Mouse (Mus musculus) limb, embryonic 13.5 days (tissue): ENCODE data around the gene Prm2. TPM values are rescaled to one million over a fixed set of nuclear protein-coding genes. Genes with fewer than 3 reads are reported as not detected.

Experiments
- ATAC-seq: fragments of 200-750 bp; cut with Nextera tagmentation; 2 replicates; pipeline ENCODE4 v1.8.0; 2017; ENCODE audit warnings: low read depth, moderate number of reproducible peaks, moderate TSS enrichment; ENCODE audit not compliant: low FRiP score
- H3K27ac ChIP-seq: fragments of 300-500 bp; sonication (generic); 2 replicates; pipeline ENCODE4 v1.5.1; 2015; ENCODE audit warnings: inconsistent platforms, mild to moderate bottlenecking, moderate library complexity
- H3K27me3 ChIP-seq: fragments of 300-500 bp; sonication (generic); 2 replicates; pipeline ENCODE4 v1.6.1; 2015; ENCODE audit warnings: mild to moderate bottlenecking, inconsistent platforms
- H3K36me3 ChIP-seq: fragments of 300-500 bp; sonication (generic); 2 replicates; pipeline ENCODE4 v1.6.1; 2015; ENCODE audit warnings: inconsistent platforms, mild to moderate bottlenecking, moderate library complexity
- H3K4me1 ChIP-seq: fragments of 300-500 bp; sonication (generic); 2 replicates; pipeline ENCODE4 v1.6.1; 2015; ENCODE audit warnings: inconsistent platforms
- H3K4me2 ChIP-seq: fragments of 300-500 bp; sonication (generic); replicated peaks from 2 replicates; pipeline ENCODE4 v1.6.1; 2015; ENCODE audit warnings: inconsistent platforms, mild to moderate bottlenecking, moderate library complexity
- H3K4me3 ChIP-seq: fragments of 300-500 bp; sonication (generic); 2 replicates; pipeline ENCODE4 v1.5.1; 2015; ENCODE audit warnings: moderate library complexity, mild to moderate bottlenecking, inconsistent platforms
- H3K9ac ChIP-seq: fragments of 300-500 bp; sonication (generic); 2 replicates; pipeline ENCODE4 v1.6.1; 2015; ENCODE audit warnings: mild to moderate bottlenecking, inconsistent platforms
- H3K9me3 ChIP-seq: fragments of 300-500 bp; sonication (generic); 2 replicates; pipeline ENCODE4 v1.6.1; 2016; ENCODE audit warnings: inconsistent platforms
- WGBS: fragments of 180-500 bp; shearing (Covaris S2); methylation state at CpG from one replicate; pipeline ENCODE4 v1.1.7; 2015; 5-methylcytosine and 5-hydroxymethylcytosine counted together
- polyA plus RNA-seq: library from polyadenylated mRNA; unstranded; fragments of >200 nt; fragmentation: Nextera tagmentation; extraction: Ambion mirVana; gene quantifications from 2 replicates; pipeline ENCODE4 v1.2.1, GENCODE M21; 2015

Gene Prm2
- polyA plus RNA-seq, 1 experiment from 2014 or later: not detected

DNA sequence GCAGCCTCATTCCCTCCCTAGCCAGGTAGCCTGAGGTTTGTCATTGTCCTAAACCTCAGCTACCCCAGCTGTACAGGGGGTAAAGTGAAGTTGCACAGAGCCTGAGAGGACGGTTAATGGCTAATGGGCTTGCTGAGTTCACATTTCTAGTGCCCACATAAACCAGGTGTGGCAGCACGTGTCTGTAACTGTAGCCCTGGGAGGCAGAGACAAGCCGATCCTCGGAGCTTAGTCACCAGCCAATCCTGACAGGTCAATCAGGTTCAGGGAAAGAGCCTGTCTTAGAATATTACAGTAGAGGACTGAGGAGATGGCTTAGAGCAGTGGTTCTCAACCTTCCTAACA is 32.5 kb upstream of the Prm2 start:
- no peaks in the 10 kb centered on the region for H3K36me3 ChIP-seq
- H3K4me1 ChIP-seq: peaks cover 25% of the 10 kb centered on the region
- 0 out of 2 replicates have a peak, but pooled peaks cover under 1% of the 10 kb centered on the region for H3K9me3 ChIP-seq
- ATAC-seq: no peak
- H3K27me3 ChIP-seq: no peaks in the 10 kb centered on the region
- 42% methylated on average over 4 of the region's 4 CpGs for WGBS
- H3K27ac ChIP-seq: no peak overlapping the region
- H3K4me2 ChIP-seq: no peak overlapping the region
- H3K4me3 ChIP-seq: no peak overlapping the region
- no peak overlapping the region for H3K9ac ChIP-seq

- WGBS: 78% methylated on average over 7 of the region's 7 CpGs
- Histone ChIP-seq H3K9me3 (0 out of 2 replicates have a peak, but pooled peaks cover 3% of the 10 kb centered on the region), H3K9ac (no peak overlapping the region), H3K4me3 (no peak overlapping the region), H3K27ac (no peak overlapping the region), H3K36me3 (no peaks in the 10 kb centered on the region), H3K27me3 (no peaks in the 10 kb centered on the region), H3K4me2 (no peak overlapping the region), H3K4me1 (peaks cover 25% of the 10 kb centered on the region)
- ATAC-seq: no peak
Measured at GRCm38 (mm10) chr16:10827766-10828460, 32.0 kb upstream of the Prm2 start.

DNA sequence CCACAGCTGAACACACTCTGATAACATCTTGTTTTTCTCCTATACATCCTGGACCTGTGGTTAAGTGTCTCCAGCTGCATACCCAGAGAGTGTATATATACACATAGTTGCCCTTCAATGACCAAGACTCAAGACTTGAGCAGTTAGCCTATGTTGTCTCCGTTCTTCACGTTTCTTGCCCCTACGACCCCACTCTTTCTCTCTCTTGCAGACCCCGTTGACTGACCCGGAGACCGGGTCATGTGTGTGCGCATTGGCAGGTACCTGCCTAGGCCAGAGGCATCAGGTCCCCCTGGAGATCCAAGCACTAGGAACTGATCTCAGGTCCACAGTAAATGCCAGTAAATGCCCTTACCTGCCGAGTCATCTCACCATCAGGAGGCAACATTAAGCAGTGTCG is 31.3 kb upstream of the Prm2 start:
- Histone ChIP-seq H3K27me3 (no peaks in the 10 kb centered on the region), H3K27ac (no peak overlapping the region), H3K4me3 (no peak overlapping the region), H3K4me1 (peaks cover 25% of the 10 kb centered on the region), H3K9ac (no peak overlapping the region), H3K36me3 (no peaks in the 10 kb centered on the region), H3K9me3 (0 out of 2 replicates have a peak, but pooled peaks cover 3% of the 10 kb centered on the region), H3K4me2 (no peak overlapping the region)
- 93% methylated on average over 9 of the region's 9 CpGs for WGBS
- no peak for ATAC-seq

DNA sequence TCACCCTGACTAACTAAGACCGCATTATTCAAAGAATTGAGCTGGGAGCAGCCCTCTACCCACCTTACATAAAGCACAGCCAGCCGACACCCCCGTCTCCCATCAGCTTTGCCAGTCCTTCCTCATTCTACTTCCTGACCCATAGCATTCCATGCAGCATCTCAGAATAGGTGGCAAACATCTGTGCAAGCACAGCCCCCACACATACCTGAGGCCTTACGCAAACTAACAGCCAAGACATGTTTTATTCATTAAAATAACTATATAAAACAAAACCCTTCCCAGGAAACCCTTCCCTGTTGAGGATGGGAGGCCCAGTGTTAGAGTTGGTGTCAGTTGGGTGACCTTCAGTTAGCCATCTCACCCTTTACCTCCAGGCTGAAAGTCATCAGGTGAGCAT is 29.9 kb upstream of the Prm2 start:
- Histone ChIP-seq H3K4me1 (peaks cover 33% of the 10 kb centered on the region), H3K27me3 (no peaks in the 10 kb centered on the region), H3K9ac (no peak overlapping the region), H3K27ac (peak overlapping the region; percentile 28; the same call in 1 of the 2 replicates), H3K4me3 (no peak overlapping the region), H3K4me2 (no peak overlapping the region), H3K36me3 (no peaks in the 10 kb centered on the region), H3K9me3 (0 out of 2 replicates have a peak, but pooled peaks cover 3% of the 10 kb centered on the region)
- peak; percentile 58; the same call in 1 of the 2 replicates for ATAC-seq
- WGBS: 54% methylated on average over 4 of the region's 4 CpGs

- ATAC-seq: no peak
- WGBS: 92% methylated on average over 1 of the region's 1 CpGs
- H3K4me2 ChIP-seq: no peak overlapping the region
- H3K36me3 ChIP-seq: no peaks in the 10 kb centered on the region
- peaks cover 34% of the 10 kb centered on the region for H3K4me1 ChIP-seq
- no peak overlapping the region for H3K27ac ChIP-seq
- H3K4me3 ChIP-seq: no peak overlapping the region
- H3K9me3 ChIP-seq: 0 out of 2 replicates have a peak, but pooled peaks cover 3% of the 10 kb centered on the region
- H3K9ac ChIP-seq: no peak overlapping the region
- no peaks in the 10 kb centered on the region for H3K27me3 ChIP-seq
Measured at GRCm38 (mm10) chr16:10824536-10824935, 28.6 kb upstream of the Prm2 start.

DNA sequence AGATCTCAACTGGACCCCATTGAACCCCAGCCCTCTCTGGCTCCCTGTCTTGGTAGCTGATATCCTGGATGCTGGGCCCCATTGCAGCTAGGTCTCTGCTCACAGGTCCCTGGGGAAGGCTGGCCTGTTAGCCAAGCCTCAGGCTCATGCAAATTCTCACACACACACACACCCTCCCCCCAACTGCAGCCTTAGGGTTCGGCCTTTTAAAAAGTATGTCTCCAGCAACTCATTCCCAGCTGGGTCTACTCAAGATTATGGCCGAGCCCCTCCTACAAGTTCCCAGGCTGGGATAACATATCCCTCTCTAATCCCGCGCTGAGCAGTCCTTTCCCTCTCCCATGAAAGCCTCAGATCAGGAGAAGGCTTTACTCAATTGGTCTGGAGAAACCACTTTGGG is 25.5 kb upstream of the Prm2 start:
- Histone ChIP-seq H3K27ac (no peak overlapping the region), H3K4me3 (no peak overlapping the region), H3K27me3 (no peaks in the 10 kb centered on the region), H3K9me3 (0 out of 2 replicates have a peak, but pooled peaks cover 3% of the 10 kb centered on the region), H3K4me1 (peaks cover 25% of the 10 kb centered on the region), H3K4me2 (no peak overlapping the region), H3K9ac (no peak overlapping the region), H3K36me3 (no peaks in the 10 kb centered on the region)
- 37% methylated on average over 4 of the region's 4 CpGs for WGBS
- ATAC-seq: no peak

DNA sequence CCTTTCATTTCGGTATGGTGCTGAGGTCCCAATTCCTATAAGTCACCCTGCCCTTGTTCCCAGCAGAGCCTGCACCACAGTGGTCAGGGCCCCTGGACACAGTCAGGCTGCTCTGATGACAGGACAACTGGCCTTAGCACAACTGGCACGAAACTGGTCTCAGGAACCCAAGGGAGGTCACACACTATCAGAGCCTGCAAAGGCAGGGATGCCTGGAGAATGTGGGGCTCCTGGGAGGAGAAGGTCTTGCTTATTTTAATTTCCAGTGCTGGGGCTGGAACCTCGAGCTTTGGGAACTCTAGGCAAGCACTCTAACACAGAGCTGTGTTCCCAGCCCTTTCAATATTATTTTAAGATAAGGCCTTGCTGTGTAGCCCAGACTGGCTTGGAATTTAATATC is 24.0 kb upstream of the Prm2 start:
- H3K4me1 ChIP-seq: peaks cover 12% of the 10 kb centered on the region
- no peak overlapping the region for H3K27ac ChIP-seq
- H3K36me3 ChIP-seq: no peaks in the 10 kb centered on the region
- no peak overlapping the region for H3K4me3 ChIP-seq
- 73% methylated on average over 3 of the region's 3 CpGs for WGBS
- 0 out of 2 replicates have a peak, but pooled peaks cover 3% of the 10 kb centered on the region for H3K9me3 ChIP-seq
- ATAC-seq: no peak
- no peaks in the 10 kb centered on the region for H3K27me3 ChIP-seq
- no peak overlapping the region for H3K9ac ChIP-seq
- H3K4me2 ChIP-seq: no peak overlapping the region

- no peak overlapping the region for H3K4me2 ChIP-seq
- 80% methylated on average over 4 of the region's 4 CpGs for WGBS
- peaks cover 9% of the 10 kb centered on the region for H3K4me1 ChIP-seq
- no peak overlapping the region for H3K4me3 ChIP-seq
- no peak for ATAC-seq
- H3K36me3 ChIP-seq: no peaks in the 10 kb centered on the region
- H3K27me3 ChIP-seq: no peaks in the 10 kb centered on the region
- H3K9ac ChIP-seq: no peak overlapping the region
- H3K9me3 ChIP-seq: 0 out of 2 replicates have a peak, but pooled peaks cover 3% of the 10 kb centered on the region
- no peak overlapping the region for H3K27ac ChIP-seq
Measured at GRCm38 (mm10) chr16:10818579-10819135, 22.7 kb upstream of the Prm2 start.

DNA sequence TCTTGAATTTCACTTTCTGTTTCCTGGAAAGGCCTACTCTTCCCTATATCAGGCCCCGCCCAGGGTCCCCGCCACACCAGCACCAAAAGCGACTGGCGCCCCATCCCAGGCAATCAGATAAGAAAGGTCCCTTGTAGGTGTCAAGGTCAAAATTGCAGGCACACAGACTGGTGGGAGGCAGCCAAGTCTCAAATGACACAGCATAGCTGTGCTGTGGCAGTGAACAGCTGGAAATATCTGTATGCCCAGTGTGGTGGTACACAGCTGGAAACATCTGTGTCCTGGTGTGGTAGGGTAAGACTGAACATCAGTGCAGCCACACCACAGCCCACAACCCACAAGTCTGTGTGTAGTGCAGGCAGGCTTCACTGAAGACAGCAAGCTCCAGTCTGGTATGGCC is 18.9 kb upstream of the Prm2 start:
- Histone ChIP-seq H3K9ac (no peak overlapping the region), H3K9me3 (no peaks in the 10 kb centered on the region), H3K4me1 (no peaks in the 10 kb centered on the region), H3K4me2 (no peak overlapping the region), H3K27me3 (no peaks in the 10 kb centered on the region), H3K36me3 (no peaks in the 10 kb centered on the region), H3K27ac (no peak overlapping the region), H3K4me3 (no peak overlapping the region)
- ATAC-seq: no peak
- WGBS: 76% methylated on average over 4 of the region's 4 CpGs

- 82% methylated on average over 4 of the region's 4 CpGs for WGBS
- no peak for ATAC-seq
- no peaks in the 10 kb centered on the region for H3K36me3 ChIP-seq
Measured at GRCm38 (mm10) chr16:10813726-10814125, 17.8 kb upstream of the Prm2 start.

GRCm38 (mm10) chr16:10812865-10813371 is 17.0 kb upstream of the Prm2 start, which contains the start of gene Gm11172:
Gene Gm11172, plus strand, starts transcription at chr16:10812915.
- no peak for ATAC-seq
- Histone ChIP-seq H3K4me3 (no peak within 1 kb of the TSS), H3K27me3 (no peaks in the 10 kb centered on the region), H3K27ac (no peak within 1 kb of the TSS), H3K4me2 (no peak within 1 kb of the TSS), H3K36me3 (no peaks in the 10 kb centered on the region), H3K4me1 (no peaks in the 10 kb centered on the region), H3K9me3 (no peaks in the 10 kb centered on the region), H3K9ac (no peak within 1 kb of the TSS)
- WGBS: 85% methylated on average over 2 of the region's 2 CpGs

More at GRCm38 (mm10) chr16:10813726-10814125, 17.8 kb upstream of the Prm2 start:
- Histone ChIP-seq H3K9ac (no peak overlapping the region), H3K4me2 (no peak overlapping the region), H3K4me3 (no peak overlapping the region), H3K27me3 (no peaks in the 10 kb centered on the region), H3K4me1 (no peaks in the 10 kb centered on the region), H3K27ac (no peak overlapping the region), H3K9me3 (no peaks in the 10 kb centered on the region)

DNA sequence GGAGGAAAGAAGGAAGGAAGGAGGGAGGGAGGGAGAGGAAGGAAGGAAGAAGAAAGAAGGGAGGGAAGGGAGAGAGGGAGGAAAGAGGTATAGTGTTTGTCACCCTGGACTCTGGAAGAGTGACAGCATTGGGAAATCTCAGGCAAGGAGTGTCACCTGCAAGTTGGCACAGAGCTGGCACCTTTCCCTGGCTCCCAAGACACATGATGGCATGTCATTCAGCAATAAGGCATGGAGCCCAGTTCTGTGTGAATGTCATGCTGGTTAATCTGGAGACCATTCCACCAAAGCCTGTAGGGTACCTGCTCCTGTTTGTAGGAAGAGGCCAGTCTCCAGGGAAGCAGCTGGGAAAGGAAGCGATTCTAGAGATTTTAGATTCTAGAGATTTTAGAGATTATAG is 14.4 kb upstream of the Prm2 start:
- H3K4me2 ChIP-seq: no peak overlapping the region
- WGBS: 100% methylated on average over 1 of the region's 1 CpGs
- H3K27ac ChIP-seq: no peak overlapping the region
- peaks cover 11% of the 10 kb centered on the region for H3K4me1 ChIP-seq
- H3K36me3 ChIP-seq: no peaks in the 10 kb centered on the region
- ATAC-seq: no peak
- no peaks in the 10 kb centered on the region for H3K9me3 ChIP-seq
- no peak overlapping the region for H3K9ac ChIP-seq
- H3K27me3 ChIP-seq: no peaks in the 10 kb centered on the region
- H3K4me3 ChIP-seq: no peak overlapping the region
